Mouse (Mus musculus): ENCODE measurements around the gene Shkbp1.

GRCm38 (mm10) chr7:27371715-27372462, 16.1 kb upstream of the Shkbp1 start:
- TF ChIP-seq POLR2A (IDR thresholded peaks at IDR 0.05; ENCODE audit: low read depth, low read length) = no peak
- TF ChIP-seq CHD2 (IDR thresholded peaks at IDR 0.05; ENCODE audit: low read length) = no peak
- TF ChIP-seq CTCF (conservative IDR thresholded peaks at IDR 0.05 in 1 of 2, IDR thresholded peaks at IDR 0.05 in 1 of 2; ENCODE audit: low read depth in 2 of 2, low read length in 2 of 2) = no peak
- no peak for TF ChIP-seq TCF12 (IDR thresholded peaks at IDR 0.05; ENCODE audit: low read depth, low read length)

Data from CH12.LX (cell line).